Mouse (Mus musculus) testis, adult 2 months (tissue): ENCODE measurements around the gene Prpsap1.

Experiments
- CTCF ChIP-seq: fragments of 200-500 bp; IDR thresholded peaks from 2 replicates; pipeline ENCODE4 v1.5.1; 2012; ENCODE audit warnings: low read depth, mild to moderate bottlenecking, inconsistent platforms, low read length, moderate library complexity; ENCODE audit not compliant: control insufficient read depth, insufficient read depth, insufficient replicate concordance
- POLR2A ChIP-seq: fragments of 200-500 bp; IDR thresholded peaks from 2 replicates; pipeline ENCODE4 v1.6.1; 2012; ENCODE audit warnings: low read depth, mild to moderate bottlenecking, inconsistent platforms, low read length, moderate library complexity; ENCODE audit not compliant: control insufficient read depth

DNA sequence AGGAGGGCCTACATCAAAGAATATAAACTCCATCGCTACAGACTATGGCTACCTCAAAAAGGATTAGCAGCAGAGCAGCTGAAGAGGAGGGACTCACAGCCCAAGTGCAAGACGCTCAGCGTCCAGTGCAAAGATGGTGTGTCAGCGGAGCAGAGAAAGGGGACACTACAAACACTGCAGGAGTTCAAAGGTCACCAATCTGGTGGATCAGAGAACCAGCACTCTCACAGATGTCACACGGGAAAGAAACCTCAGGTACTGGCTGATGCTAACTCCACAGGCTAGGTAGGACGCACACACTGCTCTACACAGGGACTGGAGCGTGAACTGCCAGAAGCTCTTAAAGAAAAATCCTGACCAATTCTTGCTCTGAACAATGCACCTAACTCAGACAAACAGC is 15.0 kb downstream of the Prpsap1 start:
- TF ChIP-seq CTCF (no peak), POLR2A (no peak)
